Mouse (Mus musculus) embryonic facial prominence, embryonic 12.5 days (tissue): Measurements from ENCODE around the gene Dbi. TPM values are rescaled to one million over a fixed set of nuclear protein-coding genes. Genes with fewer than 3 reads are reported as not detected.

ENCODE experiments used
- polyA plus RNA-seq: library from polyadenylated mRNA; unstranded; fragments of >200 nt; fragmentation: Nextera tagmentation; extraction: Ambion mirVana; gene quantifications from 2 replicates; pipeline ENCODE4 v1.2.1, GENCODE M21; 2016

Dbi gene
- polyA plus RNA-seq, 1 experiment from 2014 or later, result 573 TPM

Other genes with a start within 250 kb of the Dbi start
- 7.5 and 7.9 TPM in 2 replicates for gene Tmem177, start 207.9 kb downstream of the Dbi start, polyA plus RNA-seq
- gene Cfap221, start 123.8 kb downstream of the Dbi start, polyA plus RNA-seq, result 0.27 TPM in 1 of 2 replicates, not detected in the other
- 0.20 and 0.47 TPM in 2 replicates for gene Sctr, start 114.2 kb downstream of the Dbi start, polyA plus RNA-seq
- gene Tmem37, start 47.0 kb downstream of the Dbi start, polyA plus RNA-seq, result 6.9 and 8.7 TPM in 2 replicates
- 22.9 and 25.8 TPM in 2 replicates for gene 3110009E18Rik, start 109 bp upstream of the Dbi start, polyA plus RNA-seq
- 2.6 and 3.1 TPM in 2 replicates for gene Steap3, start 151.6 kb upstream of the Dbi start, polyA plus RNA-seq
- 0.20 and 0.22 TPM in 2 replicates for gene C1ql2, start 219.5 kb upstream of the Dbi start, polyA plus RNA-seq